ENCODE assay signal across 8 mouse cellular contexts in the genomic region with DNA sequence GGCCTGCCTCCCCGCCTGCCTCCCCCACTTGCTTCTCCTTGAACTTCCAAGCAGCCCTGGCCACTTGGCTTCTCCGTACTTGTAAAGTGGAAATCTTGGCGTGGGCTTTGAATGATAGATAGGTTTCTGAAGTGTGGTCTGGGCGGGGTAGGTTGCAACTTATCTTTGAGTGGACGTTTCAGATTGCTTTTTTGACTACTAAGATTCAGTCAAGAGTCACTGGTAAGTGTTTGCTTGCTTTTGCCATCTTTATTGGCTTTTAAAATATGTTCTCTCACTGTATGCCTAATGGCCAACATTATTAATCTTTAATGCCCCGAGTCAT. TPM values are rescaled to one million over a fixed set of nuclear protein-coding genes. Genes with fewer than 3 reads are reported as not detected.
DNase-seq lines count a peak whose midpoint lies in the region; ATAC-seq and TF ChIP-seq lines count a peak whose summit lies in the region.

No protein-coding gene starts in this region.

- no peaks in the 10 kb centered on the region for H3K27me3 ChIP-seq in heart, embryonic 10.5 days (ENCODE audit: insufficient read depth, poor library complexity, severe bottlenecking)
- H3K27me3 ChIP-seq in E14TG2a.4 (ENCODE audit: insufficient read depth, low read length) = no peaks in the 10 kb centered on the region
- H3K27me3 ChIP-seq in forebrain, embryonic 13.5 days = no peaks in the 10 kb centered on the region
- H3K27me3 ChIP-seq in liver, embryonic 15.5 days = no peaks in the 10 kb centered on the region

- no peak for DNase-seq in heart, embryonic 10.5 days (ENCODE audit: low spot score)
- no peak for DNase-seq in heart, adult 9 months (ENCODE audit: low spot score in 2 of 2)
- no peak for DNase-seq in frontal cortex, adult 2 months (ENCODE audit: extremely low spot score in 1 of 2, low spot score in 1 of 2)
- DNase-seq in left cerebral cortex, postnatal 4 days = no peak
- no peak for DNase-seq in right cerebral cortex, postnatal 4 days

- ATAC-seq in forebrain, embryonic 13.5 days = no peak
- no peak for ATAC-seq in liver, embryonic 15.5 days (ENCODE audit: insufficient read depth)

- H3K4me3 ChIP-seq in heart, embryonic 10.5 days = peak overlapping the region; percentile 91
- H3K4me3 ChIP-seq in E14TG2a.4 (replicated peaks; ENCODE audit: low read length) = peak overlapping the region; percentile 98
- peak overlapping the region; percentile 84 for H3K4me3 ChIP-seq in forebrain, embryonic 13.5 days
- peak overlapping the region; percentile 79 for H3K4me3 ChIP-seq in liver, embryonic 15.5 days (replicated peaks)

- 2% methylated on average over 6 of the region's 6 CpGs for WGBS in heart, embryonic 10.5 days
- WGBS in forebrain, embryonic 13.5 days = 2% methylated on average over 6 of the region's 6 CpGs
- WGBS in liver, embryonic 15.5 days (ENCODE audit: insufficient replicate concordance) = under 1% methylated on average over 6 of the region's 6 CpGs

- intact Hi-C loops in left cerebral cortex, postnatal 4 days (cut with DNase I) = no loop called here

- H3K4me2 ChIP-seq in forebrain, embryonic 13.5 days = peak overlapping the region; percentile 93
- peak overlapping the region; percentile 97 for H3K4me2 ChIP-seq in liver, embryonic 15.5 days

- peak overlapping the region; percentile 90 for H3K9ac ChIP-seq in forebrain, embryonic 13.5 days
- H3K9ac ChIP-seq in liver, embryonic 15.5 days = peak overlapping the region; percentile 79

- TF ChIP-seq CTCF in E14TG2a.4 (conservative IDR thresholded peaks at IDR 0.05; ENCODE audit: low read length) = no peak

- no peaks in the 10 kb centered on the region for H3K9me3 ChIP-seq in heart, embryonic 10.5 days
- no peaks in the 10 kb centered on the region for H3K9me3 ChIP-seq in E14TG2a.4 (ENCODE audit: low read length)
- no peaks in the 10 kb centered on the region for H3K9me3 ChIP-seq in forebrain, embryonic 13.5 days (replicated peaks)
- no peaks in the 10 kb centered on the region for H3K9me3 ChIP-seq in liver, embryonic 15.5 days (replicated peaks)

- peaks cover 30% of the 10 kb centered on the region for H3K36me3 ChIP-seq in heart, embryonic 10.5 days
- H3K36me3 ChIP-seq in E14TG2a.4 (ENCODE audit: insufficient read depth, low read length) = peaks cover 49% of the 10 kb centered on the region
- H3K36me3 ChIP-seq in forebrain, embryonic 13.5 days (ENCODE audit: poor library complexity, severe bottlenecking) = peaks cover 20% of the 10 kb centered on the region; the same call in 1 of the 2 replicates
- H3K36me3 ChIP-seq in liver, embryonic 15.5 days (replicated peaks) = peaks cover 35% of the 10 kb centered on the region

- peak overlapping the region; percentile 95 for H3K27ac ChIP-seq in heart, embryonic 10.5 days
- H3K27ac ChIP-seq in forebrain, embryonic 13.5 days = no peak overlapping the region
- no peak overlapping the region for H3K27ac ChIP-seq in liver, embryonic 15.5 days (replicated peaks)

- H3K4me1 ChIP-seq in heart, embryonic 10.5 days = 0 out of 2 replicates have a peak, but pooled peaks cover 6% of the 10 kb centered on the region
- peaks cover 73% of the 10 kb centered on the region for H3K4me1 ChIP-seq in E14TG2a.4 (replicated peaks; ENCODE audit: low read depth, low read length)
- peaks cover 22% of the 10 kb centered on the region for H3K4me1 ChIP-seq in forebrain, embryonic 13.5 days
- H3K4me1 ChIP-seq in liver, embryonic 15.5 days (replicated peaks) = peaks cover 37% of the 10 kb centered on the region

RNA-seq across cellular contexts. Expression of a gene that starts 0.8 kb away (rescaled TPM):
- polyA plus RNA-seq in heart, embryonic 10.5 days (2016; fragmentation: Nextera tagmentation; extraction: Ambion mirVana) = 40.2 and 60.3 TPM in 2 replicates
- polyA plus RNA-seq in forebrain, embryonic 13.5 days (2015; fragmentation: Nextera tagmentation; extraction: Ambion mirVana) = 51.5 and 54.6 TPM in 2 replicates
- 16.1 and 18.2 TPM in 2 replicates for polyA plus RNA-seq in liver, embryonic 15.5 days (2015; fragmentation: Nextera tagmentation; extraction: Ambion mirVana)
- polyA plus RNA-seq in frontal cortex, adult 2 months (2012; rRNA removed) = 2.2 and 2.8 TPM in 2 replicates
- 1 to 10 TPM; 9.4 to 9.8 TPM for total RNA-seq in left cerebral cortex, postnatal 4 days (2021)
